Mouse (Mus musculus) naive thymus-derived CD4-positive, alpha-beta T cell, adult 2 months (primary cell): ENCODE measurements around the gene Top3b.
"Not testable (repeated sequence)": the region's sequence is repeated elsewhere in the genome, so short reads cannot be mapped to it uniquely, and the experiment has no call there.

Source experiments
- DNase-seq: peaks from one replicate; pipeline ENCODE4 v3.0.0-alpha.2; 2011; ENCODE audit warnings: low read depth

Top3b gene

GRCm38 (mm10) chr16:16897056-16897584 is 26.6 kb downstream of the Top3b start:
- no peak for DNase-seq

DNA sequence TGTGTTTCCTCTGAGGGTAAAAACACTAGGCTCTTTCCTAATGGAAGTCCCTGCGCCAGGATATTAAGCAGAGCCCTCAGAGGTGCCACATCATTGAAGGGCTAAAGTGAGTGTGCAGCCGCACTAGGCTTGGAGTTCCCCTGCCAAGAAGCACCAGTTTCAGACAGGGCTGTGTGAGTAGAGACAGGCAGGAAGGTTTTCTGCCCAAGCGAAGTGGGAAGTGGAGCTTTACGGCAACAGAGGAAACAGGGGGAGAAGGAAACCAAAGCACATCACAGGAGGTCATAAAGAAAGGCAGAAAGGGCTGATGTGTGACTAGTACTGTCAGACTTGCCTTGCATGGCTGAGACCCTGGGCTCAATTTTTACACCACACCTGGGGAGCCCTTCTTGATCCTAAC is 31.8 kb downstream of the Top3b start:
- DNase-seq = no peak

GRCm38 (mm10) chr16:16903188-16903587 is 32.7 kb downstream of the Top3b start:
- no peak for DNase-seq

GRCm38 (mm10) chr16:16907799-16908198 is 37.3 kb downstream of the Top3b start:
- no peak for DNase-seq

DNA sequence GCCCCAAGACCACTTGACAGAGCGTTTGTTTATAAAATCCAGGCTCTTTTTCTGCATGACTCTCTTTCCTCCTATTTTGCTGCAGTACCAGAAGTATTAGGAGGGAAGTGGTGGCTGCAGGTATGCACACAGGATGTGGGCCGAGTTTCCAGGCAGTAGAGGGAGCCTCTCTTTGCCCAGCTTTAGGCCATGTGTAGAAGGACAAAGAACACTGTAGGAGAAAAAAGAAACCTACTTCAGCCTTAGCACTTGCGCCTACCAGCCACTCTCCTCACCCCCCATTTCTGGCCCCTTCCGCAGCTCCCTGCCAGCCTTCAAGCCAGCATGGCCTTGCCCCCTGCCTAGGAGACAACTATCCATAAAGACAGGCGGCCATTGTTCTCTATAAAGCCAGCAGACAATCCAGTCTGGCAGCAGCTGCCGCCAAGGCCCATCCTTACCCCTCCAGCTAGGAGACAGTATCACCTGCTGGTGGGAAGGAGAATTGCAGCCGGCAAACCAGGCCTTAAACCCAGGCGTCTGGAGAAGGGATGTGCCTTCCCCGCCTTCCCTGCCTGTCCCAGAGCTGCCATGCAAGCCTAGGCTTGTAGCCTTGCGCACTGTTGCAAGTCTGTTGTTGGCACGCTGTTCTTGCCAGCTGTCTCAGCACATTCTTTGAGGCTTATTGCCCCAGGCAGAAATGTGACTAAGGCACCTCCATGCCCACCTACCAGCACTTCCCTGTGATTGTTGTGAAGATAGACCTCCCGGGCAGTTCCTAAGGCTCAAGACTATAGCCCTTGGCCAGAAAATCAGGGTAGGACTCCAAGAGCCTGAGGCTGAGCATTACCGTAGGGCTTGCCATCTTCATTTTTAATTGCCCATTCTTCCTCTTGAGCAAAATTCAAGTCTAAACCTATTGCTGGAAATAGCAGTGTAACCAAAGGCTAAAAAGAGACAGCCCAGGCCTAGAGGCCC is 41.4 kb downstream of the Top3b start:
- DNase-seq = peak; percentile 81

DNA sequence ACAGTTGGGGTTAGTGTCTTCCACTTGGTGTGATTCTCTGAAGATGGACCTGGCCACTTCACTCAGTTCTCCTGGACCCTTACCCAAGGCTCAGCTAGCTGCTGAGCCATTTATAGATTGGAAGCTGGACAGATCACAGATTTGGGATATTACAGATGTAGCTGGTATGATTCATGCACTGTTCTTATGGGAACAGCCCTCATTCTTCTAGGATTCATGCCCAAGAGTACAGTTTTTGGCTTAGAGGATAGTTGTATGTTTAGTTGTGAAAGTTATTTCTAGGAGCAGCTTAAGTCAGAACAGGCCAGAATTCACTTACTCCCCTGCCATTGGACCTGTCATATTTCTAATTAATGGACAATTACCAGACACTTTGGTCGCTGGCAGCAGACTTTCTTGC is 42.9 kb downstream of the Top3b start:
- no peak for DNase-seq

DNA sequence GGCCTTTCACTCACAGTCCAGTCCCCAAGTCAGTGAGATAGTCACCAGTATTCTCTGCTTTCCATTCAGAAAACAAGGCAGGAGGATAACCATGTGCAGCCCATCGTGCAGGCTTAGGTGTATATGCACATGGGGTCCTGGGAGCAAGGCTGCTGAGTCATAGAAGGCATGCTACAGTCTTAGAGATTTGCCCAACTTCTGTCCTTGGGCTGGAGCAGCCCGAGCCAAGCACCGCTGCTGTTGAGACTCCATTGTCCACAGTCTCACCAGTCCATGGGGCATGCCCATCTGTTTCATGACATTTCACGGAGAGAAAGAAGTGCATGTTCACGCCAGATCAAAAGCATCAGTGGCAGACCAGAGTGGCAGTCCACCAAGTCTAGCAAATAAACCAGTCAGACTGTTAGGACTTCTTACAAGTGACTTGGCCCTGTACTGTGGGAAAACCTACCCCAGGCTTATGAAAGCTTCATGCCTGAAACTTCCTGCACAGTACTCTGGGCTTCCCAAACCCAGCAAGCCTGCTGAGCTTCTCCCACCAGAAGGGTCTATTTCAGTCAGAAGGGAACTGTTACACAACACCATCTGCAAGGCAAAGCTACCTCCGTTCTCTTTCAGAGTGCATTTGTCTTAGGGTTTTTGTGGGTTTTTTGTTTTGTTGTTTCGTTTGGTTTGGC is 48.0 kb downstream of the Top3b start:
- no peak for DNase-seq

DNA sequence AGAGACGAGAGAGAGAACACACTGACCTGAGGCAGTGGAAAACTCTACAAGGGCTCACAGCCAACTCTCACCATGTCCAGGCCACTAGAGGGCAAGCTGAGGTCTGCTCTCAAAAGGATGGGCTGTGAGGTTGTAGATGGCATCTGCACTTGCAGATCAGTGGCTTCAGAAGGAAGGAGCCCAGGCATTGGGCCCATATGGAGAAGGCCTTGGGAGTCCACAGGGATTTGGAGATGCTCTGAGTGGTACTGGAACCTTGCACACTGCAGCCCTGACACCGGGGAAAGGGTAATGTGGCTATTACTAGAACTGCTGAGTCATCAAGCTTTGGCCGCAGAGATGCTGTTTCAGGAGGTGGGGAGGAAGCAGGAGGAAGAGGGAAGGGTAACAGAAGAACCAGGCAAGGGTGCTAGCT is 50.5 kb downstream of the Top3b start:
- no peak for DNase-seq

DNA sequence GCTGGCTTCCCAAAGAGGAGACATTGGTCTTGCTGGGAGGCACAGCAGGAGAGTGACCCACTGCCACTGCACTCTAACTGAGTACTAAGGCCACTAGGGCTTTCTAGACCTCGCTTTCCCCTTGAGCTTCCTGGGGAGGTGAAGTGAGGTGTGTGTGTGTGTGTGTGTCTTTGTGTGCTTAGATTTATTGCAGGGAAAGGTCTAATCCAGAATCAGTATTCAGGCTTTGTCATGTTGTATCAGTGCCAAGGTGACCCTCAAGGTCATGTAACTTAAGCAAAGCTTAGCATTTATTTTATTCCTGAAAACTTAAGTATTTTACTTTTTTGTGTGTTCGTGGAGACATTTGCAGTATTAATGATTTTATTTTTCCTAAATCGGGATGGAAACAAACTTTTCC is 53.9 kb downstream of the Top3b start:
- no peak for DNase-seq

GRCm38 (mm10) chr16:16926536-16926935 is 56.0 kb downstream of the Top3b start:
- DNase-seq = no peak

- not testable (repeated sequence) for DNase-seq
Observed at GRCm38 (mm10) chr16:16928908-16929307, 58.4 kb downstream of the Top3b start.

- no peak for DNase-seq
Observed at GRCm38 (mm10) chr16:16930326-16930725, 59.8 kb downstream of the Top3b start.

GRCm38 (mm10) chr16:16930810-16931296 is 60.3 kb downstream of the Top3b start:
- no peak for DNase-seq

DNA sequence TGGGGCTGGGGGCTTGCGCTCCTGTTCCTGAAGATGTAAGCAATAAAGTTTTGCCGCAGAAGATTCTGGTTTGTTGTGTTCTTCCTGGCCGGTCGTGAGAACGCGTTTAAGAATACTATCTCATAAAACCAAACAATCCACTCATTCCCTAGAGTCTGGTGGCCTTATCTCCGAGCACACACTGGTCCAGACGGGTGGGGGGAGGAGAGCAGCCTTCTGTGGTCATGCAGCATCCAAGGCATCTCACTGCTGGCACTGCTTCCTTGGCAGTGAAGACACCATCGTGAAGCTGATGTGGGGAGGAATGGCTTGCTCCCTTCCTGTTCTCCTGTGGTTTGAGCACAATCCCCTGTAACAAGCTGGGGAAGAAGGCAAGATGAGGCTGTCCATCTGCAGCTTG is 69.0 kb downstream of the Top3b start:
- no peak for DNase-seq

DNA sequence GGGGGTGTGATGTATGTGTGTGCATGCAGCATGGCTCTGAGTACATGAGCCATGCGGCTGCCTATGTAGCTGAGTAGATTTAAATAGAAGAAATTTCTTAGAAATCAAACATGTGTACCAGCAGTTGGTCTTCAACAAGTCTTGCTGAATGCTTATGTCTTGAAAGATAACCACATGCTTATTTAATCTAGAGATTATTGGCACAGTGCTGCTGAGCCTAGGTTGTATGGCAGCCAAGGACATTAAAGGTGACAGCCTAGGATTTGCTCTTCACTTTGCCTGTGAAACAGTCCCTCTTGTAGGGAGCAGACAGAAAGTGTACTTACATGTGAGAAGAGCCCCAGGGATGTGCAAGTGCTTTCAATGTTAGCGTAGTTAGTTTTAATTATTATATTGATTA is 70.5 kb downstream of the Top3b start:
- DNase-seq = no peak
